Mouse (Mus musculus) liver, adult 2 months (tissue): ENCODE data around the gene Cdr2. TPM values are rescaled to one million over a fixed set of nuclear protein-coding genes. Genes with fewer than 3 reads are reported as not detected.
A peak's percentile ranks its signal among the peaks of the same experiment; 100 is the strongest.

Experiments
- DNase-seq: peaks from one replicate; pipeline ENCODE4 v3.0.0-alpha.2; 2011; ENCODE audit warnings: low read depth, low spot score; ENCODE audit errors: extremely low read depth
- H3K27ac ChIP-seq: fragments of 200-500 bp; replicated peaks from 2 replicates; pipeline ENCODE4 v1.5.1; 2012; ENCODE audit warnings: low read depth, mild to moderate bottlenecking, control low read depth, inconsistent platforms, low read length; ENCODE audit not compliant: insufficient read depth
- H3K27me3 ChIP-seq: fragments of 200-500 bp; 2 replicates; pipeline ENCODE4 v1.6.1; 2012; ENCODE audit warnings: mild to moderate bottlenecking, moderate library complexity, low read length, inconsistent platforms; ENCODE audit not compliant: control insufficient read depth, insufficient read depth
- H3K36me3 ChIP-seq: fragments of 200-500 bp; 2 replicates; pipeline ENCODE4 v1.6.1; 2012; ENCODE audit warnings: low read length, inconsistent platforms; ENCODE audit not compliant: control insufficient read depth, insufficient read depth
- H3K4me1 ChIP-seq: fragments of 200-500 bp; 2 replicates; pipeline ENCODE4 v1.6.1; 2011; ENCODE audit warnings: low read length; ENCODE audit not compliant: control insufficient read depth, insufficient read depth
- H3K4me3 ChIP-seq: fragments of 200-500 bp; 2 replicates; pipeline ENCODE4 v1.5.1; 2011; ENCODE audit warnings: low read depth, mild to moderate bottlenecking, control low read depth, low read length, moderate library complexity; ENCODE audit not compliant: insufficient read depth
- H3K79me2 ChIP-seq: fragments of 200-500 bp; 2 replicates; pipeline ENCODE4 v1.6.1; 2012; ENCODE audit warnings: inconsistent platforms, mild to moderate bottlenecking, low read length, moderate library complexity; ENCODE audit not compliant: control insufficient read depth, insufficient read depth
- H3K9ac ChIP-seq: fragments of 200-500 bp; 2 replicates; pipeline ENCODE4 v1.6.1; 2012; ENCODE audit warnings: low read depth, mild to moderate bottlenecking, control low read depth, inconsistent platforms, low read length
- CTCF ChIP-seq: fragments of 200-500 bp; IDR thresholded peaks from 2 replicates; pipeline ENCODE4 v1.5.1; 2011; ENCODE audit warnings: low read depth, low read length, control low read depth
- POLR2A ChIP-seq: fragments of 200-500 bp; IDR thresholded peaks from 2 replicates; pipeline ENCODE4 v1.6.1; 2011; ENCODE audit warnings: low read length, control low read depth; ENCODE audit not compliant: insufficient read depth; ENCODE audit errors: extremely low read depth
- WGBS: fragments of 180-500 bp; shearing (Covaris S2); methylation state at CpG from one replicate; pipeline ENCODE4 v1.1.7; 2018; 5-methylcytosine and 5-hydroxymethylcytosine counted together
- polyA plus RNA-seq: library from polyadenylated mRNA; depleted of rRNA; stranded (reverse); fragments of >200 nt; gene quantifications from 2 replicates; pipeline ENCODE4 v1.2.3, GENCODE M21; 2012
- total RNA-seq: library from RNA; depleted of rRNA; stranded (reverse); fragments of >200 nt; gene quantifications from 2 replicates; pipeline ENCODE4 v1.2.3, GENCODE M21; 2014

Gene Cdr2
- total and polyA plus RNA-seq, 2 experiments = 0.49 to 0.74 TPM

DNA sequence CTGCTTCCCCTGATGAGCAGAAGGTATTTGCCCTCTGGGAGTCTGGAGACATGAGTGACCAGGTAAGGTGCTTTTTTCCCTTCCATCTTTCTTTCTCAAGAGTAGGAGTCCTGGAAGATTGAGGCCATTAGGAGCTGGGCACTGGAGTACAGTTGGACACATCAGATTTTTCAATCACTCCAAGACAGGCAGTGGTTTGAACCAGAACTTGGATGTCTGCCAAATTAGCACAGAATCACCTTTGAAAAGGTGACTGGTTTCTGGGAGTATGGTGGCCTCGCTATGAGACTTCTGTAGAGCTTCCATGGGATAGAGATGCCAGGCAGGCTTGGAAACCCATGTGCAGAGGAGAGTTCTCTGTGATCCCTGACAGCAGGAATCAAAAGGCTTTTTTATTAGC, 39.6 kb downstream of the Cdr2 start:
- Histone ChIP-seq H3K9ac (no peak overlapping the region), H3K4me1 (no peaks in the 10 kb centered on the region), H3K79me2 (no peaks in the 10 kb centered on the region), H3K4me3 (no peak overlapping the region), H3K27ac (no peak overlapping the region), H3K36me3 (peaks cover 38% of the 10 kb centered on the region), H3K27me3 (no peaks in the 10 kb centered on the region)
- WGBS = 84% methylated on average over 1 of the region's 1 CpGs
- TF ChIP-seq POLR2A (no peak), CTCF (no peak)
- no peak for DNase-seq

DNA sequence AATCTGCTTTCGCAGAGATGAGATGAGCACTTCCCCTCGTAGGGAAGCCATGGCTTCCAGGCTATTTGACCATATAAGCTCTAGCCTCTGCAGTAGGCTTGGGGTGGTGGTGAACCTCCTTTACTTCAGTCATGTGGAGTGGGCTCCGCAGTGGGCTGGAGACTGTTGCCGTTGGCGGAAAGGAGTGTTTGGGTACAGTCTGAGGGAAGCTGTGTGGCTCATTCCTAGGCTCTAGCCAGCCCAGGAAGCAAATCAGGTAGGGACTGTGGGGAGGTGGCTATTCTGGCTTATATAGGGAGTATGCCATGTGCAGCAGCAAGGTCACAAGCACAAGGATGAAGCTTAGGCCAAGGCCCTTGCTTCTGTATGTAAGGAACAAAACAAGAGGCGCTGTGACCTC, 40.9 kb downstream of the Cdr2 start:
- 93% methylated on average over 6 of the region's 6 CpGs for WGBS

DNA sequence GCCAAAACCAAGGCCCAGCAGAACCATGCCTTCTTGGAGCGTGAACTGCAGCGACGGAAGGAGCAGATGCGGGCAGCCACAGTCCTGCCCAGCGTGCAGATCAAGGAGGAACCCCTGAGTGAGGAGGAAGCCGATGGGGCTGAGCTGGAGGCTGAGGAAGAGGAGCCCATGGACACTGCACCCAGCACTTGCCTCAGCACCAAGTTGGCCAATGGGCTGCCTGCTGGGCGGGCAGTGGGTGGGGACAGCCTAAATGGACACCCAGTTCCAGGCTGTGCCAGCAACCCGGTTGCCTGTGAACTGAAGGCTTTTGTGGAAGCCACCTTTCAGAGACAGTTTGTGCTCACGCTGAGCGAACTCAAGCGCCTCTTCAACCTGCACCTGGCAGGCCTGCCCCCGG, 41.8 kb downstream of the Cdr2 start:
- no peaks in the 10 kb centered on the region for H3K4me1 ChIP-seq
- peaks cover 50% of the 10 kb centered on the region for H3K36me3 ChIP-seq
- no peak overlapping the region for H3K9ac ChIP-seq
- H3K4me3 ChIP-seq = no peak overlapping the region
- DNase-seq = no peak
- TF ChIP-seq CTCF (no peak), POLR2A (no peak)
- 89% methylated on average over 12 of the region's 12 CpGs for WGBS
- no peak overlapping the region for H3K27ac ChIP-seq
- no peaks in the 10 kb centered on the region for H3K27me3 ChIP-seq
- no peaks in the 10 kb centered on the region for H3K79me2 ChIP-seq

More for the DNA sequence above, 40.9 kb downstream of the Cdr2 start:
- TF ChIP-seq POLR2A = no peak
- no peak for TF ChIP-seq CTCF
- no peak overlapping the region for H3K9ac ChIP-seq
- H3K4me1 ChIP-seq = no peaks in the 10 kb centered on the region
- H3K79me2 ChIP-seq = no peaks in the 10 kb centered on the region
- H3K27ac ChIP-seq = no peak overlapping the region
- H3K36me3 ChIP-seq = peaks cover 48% of the 10 kb centered on the region
- DNase-seq = no peak
- H3K4me3 ChIP-seq = no peak overlapping the region
- H3K27me3 ChIP-seq = no peaks in the 10 kb centered on the region

DNA sequence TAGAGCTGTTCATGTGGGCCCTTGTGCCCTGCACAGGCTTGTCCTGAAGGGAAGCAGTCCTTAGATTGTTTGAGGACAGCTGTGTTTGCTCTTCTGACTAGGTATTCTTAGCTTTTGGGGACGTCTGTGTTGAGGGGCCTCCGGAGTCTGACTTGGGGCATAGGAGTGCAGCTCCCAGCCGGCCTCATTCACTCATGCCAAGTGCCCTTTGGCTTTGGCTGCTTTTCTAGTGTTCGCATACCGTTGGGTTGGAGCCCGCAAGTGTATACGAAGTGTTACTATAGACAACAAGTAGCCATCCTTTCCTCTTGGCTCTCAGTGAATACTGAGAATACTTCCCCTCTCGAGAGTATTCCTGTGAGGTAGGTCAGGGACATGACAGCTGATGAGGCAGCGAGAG, 43.9 kb downstream of the Cdr2 start:
- no peak overlapping the region for H3K9ac ChIP-seq
- no peaks in the 10 kb centered on the region for H3K27me3 ChIP-seq
- TF ChIP-seq CTCF (no peak), POLR2A (no peak)
- H3K36me3 ChIP-seq = peaks cover 49% of the 10 kb centered on the region
- no peak overlapping the region for H3K4me3 ChIP-seq
- no peak overlapping the region for H3K27ac ChIP-seq
- 79% methylated on average over 9 of the region's 9 CpGs for WGBS
- no peaks in the 10 kb centered on the region for H3K4me1 ChIP-seq
- no peaks in the 10 kb centered on the region for H3K79me2 ChIP-seq
- no peak for DNase-seq

DNA sequence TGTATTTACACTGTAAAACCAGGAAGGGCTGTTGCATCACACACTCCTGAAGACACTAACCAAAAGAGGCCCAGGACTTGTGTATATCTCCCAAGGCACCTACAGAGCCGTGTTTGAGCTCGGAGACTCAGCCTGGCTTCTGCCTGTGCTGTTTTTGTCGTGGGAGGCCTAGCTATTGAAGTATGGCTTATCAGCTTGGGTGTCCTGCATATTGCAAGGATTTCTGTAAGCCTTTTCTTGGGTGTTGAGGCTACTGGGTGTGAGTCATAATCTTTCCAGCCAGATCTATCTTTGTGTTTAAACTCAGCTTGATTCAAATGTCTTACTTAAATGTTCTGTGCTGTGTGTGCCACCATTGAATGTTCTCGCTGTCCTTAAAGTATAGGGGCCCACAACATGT, 45.6 kb downstream of the Cdr2 start:
- DNase-seq = no peak
- TF ChIP-seq CTCF (no peak), POLR2A (no peak)
- no peak overlapping the region for H3K27ac ChIP-seq

DNA sequence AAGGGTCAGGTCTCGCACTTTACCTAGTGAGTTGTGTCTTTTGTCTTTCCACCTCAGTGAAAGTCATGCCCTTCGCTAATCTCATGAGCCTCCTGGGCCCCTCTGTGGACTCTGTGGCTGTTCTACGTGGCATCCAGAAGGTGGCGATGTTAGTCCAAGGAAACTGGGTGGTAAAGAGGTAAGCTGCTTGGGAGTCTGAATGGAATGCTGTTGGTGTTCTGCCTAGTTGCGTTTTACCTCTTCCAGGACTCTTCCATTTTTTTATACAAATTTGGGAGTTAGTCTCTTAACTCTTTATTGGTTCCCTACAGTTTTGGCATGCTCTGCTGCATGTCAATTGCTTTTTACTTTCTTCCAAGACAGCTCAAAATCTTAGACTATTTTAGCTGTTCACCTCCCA, 47.4 kb downstream of the Cdr2 start:
- WGBS = 52% methylated on average over 5 of the region's 5 CpGs
- Histone ChIP-seq H3K36me3 (peaks cover 42% of the 10 kb centered on the region), H3K79me2 (no peaks in the 10 kb centered on the region), H3K27me3 (no peaks in the 10 kb centered on the region), H3K4me3 (no peak overlapping the region), H3K4me1 (no peaks in the 10 kb centered on the region), H3K27ac (no peak overlapping the region), H3K9ac (no peak overlapping the region)
- peak; percentile 39 for DNase-seq
- TF ChIP-seq CTCF = peak; percentile 78
- TF ChIP-seq POLR2A = no peak

More for the DNA sequence above, 45.6 kb downstream of the Cdr2 start:
- no peaks in the 10 kb centered on the region for H3K27me3 ChIP-seq
- H3K36me3 ChIP-seq = peaks cover 40% of the 10 kb centered on the region
- no peak overlapping the region for H3K9ac ChIP-seq
- no peaks in the 10 kb centered on the region for H3K79me2 ChIP-seq
- H3K4me1 ChIP-seq = no peaks in the 10 kb centered on the region
- WGBS = 91% methylated on average over 4 of the region's 4 CpGs
- H3K4me3 ChIP-seq = no peak overlapping the region
